Mouse (Mus musculus): ENCODE measurements at regions not wholly inside any gene's neighbourhood (a gene's known extent, or its start where the extent isn't known, plus 50 kb on each side); places are given as distances from the start of the nearest gene placed in this dataset.
A peak's percentile ranks its signal among the peaks of the same experiment; 100 is the strongest.

DNA sequence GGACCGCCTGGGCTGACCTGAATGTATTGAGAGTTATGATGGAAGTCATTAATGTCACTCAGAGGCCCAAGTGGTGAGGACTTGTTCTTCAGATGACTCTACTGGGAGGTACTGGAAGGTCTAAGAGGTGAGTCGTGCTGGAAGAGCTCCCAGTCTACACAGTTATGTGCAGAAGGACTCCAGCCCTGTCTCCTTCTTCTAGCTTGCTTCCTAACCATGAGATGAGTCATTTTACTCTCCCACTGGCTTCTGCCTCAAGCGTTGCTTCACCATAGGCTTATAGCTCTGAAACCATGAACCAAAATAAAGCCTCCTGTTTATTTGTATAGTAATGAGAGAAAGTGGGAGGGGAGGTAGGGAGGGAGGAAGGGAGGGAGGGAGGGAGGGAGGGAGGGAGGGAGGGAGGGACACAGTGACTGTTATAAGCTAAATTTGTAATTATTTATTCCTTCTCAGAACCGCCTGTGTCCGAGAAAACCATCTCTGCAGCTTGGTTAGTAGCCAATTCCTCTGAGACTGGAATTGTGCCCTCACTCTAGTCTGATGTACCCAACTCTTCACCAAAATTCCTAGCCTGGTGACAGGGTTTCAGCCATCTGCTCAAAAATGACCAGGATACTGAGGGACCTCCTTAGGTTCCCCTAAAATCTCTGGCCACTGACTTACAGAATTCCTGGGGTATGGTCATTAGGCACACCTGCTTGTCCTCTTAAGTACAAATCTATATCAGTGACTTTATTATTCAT, 211.6 kb upstream of the Atp2b1 start:
- DNase-seq (ENCODE audit: low spot score): no peak

DNA sequence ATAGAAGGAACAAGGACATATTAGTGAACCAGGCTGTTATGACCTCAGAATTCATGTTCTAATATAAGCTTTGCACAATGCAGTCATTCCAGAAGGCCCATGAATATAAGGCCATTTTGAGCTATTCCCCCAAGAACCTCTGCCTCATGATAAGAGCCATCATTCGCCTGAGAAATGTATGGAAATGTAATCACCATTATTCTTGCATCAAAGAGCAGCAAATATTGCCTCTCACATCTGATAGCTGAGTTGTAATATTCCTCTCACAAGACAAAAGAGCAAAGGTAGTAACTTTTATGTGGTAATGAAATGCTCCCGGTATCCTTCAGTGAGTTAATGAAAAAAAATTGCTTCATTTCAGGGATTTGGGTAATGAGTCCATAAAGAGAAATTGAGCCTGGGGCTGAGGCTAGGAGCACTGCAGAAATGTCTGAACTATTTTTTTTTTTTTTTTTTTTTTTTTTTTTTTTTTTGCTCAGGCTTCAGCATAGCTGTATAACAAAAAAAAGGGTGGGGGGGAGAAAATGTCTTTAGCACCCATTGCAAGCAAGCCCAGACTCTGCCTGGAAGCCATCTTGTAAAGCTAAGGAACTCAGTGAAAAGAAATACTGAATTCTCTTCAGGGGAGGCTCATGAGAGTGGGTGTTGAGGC, 210.4 kb upstream of the Atp2b1 start:
- DNase-seq (ENCODE audit: low spot score): no peak

DNA sequence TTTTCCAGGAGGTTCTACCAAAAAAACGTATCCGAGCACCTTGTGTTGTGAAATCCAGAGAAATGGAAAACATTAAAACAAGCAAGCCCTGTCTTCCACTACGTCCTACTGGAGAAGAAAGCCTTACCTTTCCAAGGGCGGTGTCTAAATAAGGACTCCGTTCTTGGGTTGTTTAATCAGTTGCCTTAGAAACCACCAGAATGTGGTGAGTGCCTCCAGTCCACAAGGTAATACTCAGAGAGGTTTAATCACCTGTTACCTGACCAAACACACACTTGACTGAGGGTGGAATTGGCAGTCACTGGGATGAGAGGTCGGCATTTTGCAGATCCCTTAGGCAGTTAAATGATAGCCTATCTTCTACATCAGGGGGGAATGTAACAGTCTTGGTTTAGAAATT, 209.6 kb upstream of the Atp2b1 start:
- DNase-seq (ENCODE audit: low spot score): no peak

DNA sequence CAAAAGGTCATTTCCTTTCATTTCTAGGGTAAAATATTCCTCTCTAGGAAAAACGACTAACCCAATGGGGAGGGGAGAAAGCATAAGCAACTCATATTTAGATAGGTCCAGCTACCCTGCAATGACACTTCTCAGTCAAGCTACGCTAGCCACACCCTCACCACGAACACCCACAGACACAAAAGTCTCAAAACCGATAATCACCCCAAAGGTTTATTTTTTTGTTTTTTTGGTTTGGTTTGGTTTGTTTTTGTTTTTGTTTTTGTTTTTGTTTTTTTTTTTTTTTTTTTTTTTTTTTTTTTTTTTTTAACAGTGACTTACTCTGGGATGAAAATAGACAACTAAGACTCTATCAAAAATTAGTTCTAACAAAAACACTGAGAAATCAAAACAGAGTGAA, 196.3 kb upstream of the Atp2b1 start:
- no peak for DNase-seq (ENCODE audit: low spot score)

DNA sequence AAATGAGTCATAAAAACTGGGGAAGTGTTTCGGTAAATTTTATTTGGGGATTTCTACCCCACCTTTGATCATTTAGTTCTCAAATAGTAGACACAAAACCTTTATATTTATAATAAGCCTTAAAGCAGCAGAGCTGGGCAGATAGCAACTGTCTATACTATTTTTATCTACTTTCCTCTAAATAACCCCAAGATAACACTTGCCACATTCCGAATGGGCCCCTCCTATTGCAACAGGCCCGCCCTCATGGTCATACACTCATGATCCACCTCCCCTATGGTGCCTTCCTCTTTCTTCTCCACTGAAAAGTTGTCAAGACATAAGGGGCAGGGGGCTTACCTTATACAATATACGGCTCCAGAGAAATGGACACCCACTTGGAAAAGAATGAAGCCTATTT, 195.5 kb upstream of the Atp2b1 start:
- DNase-seq (ENCODE audit: low spot score): no peak

DNA sequence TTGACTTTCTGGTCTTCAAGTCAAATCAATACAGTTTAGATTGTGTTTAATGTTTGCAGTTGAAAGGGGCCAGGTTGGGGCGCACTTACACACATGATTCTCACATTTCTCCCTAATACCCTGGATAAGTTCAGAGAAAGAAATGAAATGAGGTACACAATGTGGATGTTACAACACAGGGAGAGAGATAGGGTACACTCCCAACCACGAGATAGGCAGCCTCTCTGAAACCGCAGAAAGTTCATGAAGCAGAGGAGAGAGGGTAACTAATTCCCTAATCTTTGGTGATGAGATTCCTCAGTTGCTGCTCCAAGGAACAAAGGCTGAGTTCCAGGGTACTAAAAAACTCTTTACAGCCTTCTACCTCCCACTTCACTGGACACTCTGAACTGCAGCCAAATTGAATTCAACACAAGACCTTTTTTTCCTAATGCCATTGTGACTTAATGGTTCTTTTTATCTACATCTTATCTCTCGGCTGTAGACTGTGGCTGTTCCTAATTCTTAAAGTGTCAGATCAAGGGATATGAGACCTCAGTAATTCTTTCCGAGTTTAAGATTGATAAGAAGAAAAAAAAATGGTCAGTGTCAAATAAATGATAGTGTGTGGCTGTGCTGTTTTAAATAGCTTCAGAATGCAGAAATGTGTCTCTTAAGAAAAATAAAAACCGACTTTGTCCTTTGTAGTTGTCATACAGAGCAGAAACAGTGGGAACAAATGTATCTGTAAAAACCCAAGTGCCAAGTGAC, 193.8 kb upstream of the Atp2b1 start:
- DNase-seq (ENCODE audit: low spot score): no peak

DNA sequence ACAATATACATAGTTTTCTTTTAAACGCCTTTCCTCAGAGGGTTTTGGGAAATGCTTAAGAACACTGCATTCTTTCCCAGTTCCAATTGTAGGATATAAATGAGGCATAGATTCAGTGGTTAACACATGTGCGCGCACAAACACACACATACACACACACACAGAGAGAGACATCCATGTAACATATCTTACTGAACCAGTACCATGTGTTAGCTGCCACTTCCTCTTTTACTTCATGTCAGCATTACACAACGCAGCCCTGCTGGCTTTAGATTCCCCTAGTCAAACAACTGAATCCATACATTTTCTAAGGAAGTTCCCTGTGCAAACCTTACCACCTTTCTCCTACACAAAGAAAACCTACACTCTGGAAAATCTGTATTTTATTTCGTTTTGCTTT, 189.1 kb upstream of the Atp2b1 start:
- no peak for DNase-seq (ENCODE audit: low spot score)

DNA sequence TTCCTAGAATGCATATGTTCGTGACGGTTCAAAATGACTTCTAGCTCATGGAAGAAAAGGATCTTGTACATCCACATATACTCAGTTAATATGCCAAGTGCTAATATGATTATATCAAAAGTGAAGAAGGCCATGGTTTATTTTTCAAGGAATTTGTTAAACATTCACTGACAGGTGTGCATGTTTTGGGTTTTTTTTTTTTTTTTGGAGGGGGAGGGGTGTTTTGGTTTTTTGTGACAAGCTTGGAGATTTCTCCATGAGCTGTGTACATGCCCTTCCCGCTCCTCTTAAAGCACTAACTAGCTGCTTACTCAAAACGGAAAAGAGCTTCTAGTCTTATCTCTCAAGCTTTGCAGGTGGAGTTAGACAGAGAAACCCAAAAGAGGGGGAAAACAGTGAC, 187.1 kb upstream of the Atp2b1 start:
- DNase-seq (ENCODE audit: low spot score): no peak

DNA sequence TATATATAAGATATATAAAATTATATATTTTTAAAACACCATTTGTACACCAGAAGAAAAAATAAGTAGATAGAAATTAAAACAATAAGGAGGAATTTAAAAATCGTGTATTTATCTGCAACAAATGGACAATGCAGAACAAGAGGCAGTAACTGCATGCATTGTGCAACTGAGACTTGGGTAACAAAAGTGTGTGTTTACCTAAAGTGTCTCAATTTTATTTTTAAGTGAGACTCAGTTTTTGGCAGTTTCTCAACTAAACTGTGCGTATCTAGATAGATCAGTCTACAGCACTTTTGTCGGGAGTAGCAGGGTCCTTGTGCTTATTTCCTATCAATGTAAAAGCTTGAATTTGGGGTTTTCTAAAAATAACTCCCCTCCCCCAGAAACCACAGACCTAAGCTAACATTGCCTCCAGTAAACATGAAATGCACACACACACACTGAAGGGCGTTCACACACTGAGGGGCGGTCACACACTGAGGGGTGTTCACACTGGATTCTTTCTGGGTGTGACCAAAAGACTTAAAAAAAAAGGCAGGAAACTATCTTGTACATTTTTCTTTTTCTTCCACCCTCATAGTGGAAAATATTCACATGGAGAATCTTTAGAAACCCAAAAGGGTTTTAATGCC, 185.7 kb upstream of the Atp2b1 start:
- no peak for DNase-seq (ENCODE audit: low spot score)

DNA sequence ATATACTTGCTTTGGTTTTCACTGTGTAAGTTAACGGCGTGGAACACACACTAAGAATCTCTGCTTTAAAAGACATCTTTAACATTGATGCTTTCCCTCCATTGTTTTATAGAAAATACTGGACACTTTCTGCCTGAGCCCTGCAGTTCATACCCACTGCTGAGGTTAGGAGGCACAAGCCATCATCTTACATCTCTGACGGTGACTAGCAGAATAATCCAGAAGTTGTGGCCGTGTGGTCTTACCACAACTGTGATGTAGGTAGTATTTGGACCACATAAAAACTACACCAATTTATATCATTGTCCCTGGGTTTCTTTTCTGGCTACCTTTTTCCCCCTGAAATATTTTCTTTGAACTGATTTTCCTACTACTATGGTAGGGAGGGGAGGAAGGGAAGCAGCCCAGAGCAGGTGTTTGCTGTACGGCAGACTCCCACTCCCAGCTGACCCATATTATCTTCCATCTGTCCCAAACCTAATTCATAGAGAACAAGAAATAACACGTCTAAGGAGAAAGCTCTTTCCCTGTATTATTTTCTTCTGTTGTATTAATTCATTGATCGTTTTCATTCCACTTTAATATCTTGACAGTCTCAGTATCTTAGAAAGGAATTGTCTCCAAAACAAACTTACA, 180.1 kb upstream of the Atp2b1 start:
- no peak for DNase-seq (ENCODE audit: low spot score)

DNA sequence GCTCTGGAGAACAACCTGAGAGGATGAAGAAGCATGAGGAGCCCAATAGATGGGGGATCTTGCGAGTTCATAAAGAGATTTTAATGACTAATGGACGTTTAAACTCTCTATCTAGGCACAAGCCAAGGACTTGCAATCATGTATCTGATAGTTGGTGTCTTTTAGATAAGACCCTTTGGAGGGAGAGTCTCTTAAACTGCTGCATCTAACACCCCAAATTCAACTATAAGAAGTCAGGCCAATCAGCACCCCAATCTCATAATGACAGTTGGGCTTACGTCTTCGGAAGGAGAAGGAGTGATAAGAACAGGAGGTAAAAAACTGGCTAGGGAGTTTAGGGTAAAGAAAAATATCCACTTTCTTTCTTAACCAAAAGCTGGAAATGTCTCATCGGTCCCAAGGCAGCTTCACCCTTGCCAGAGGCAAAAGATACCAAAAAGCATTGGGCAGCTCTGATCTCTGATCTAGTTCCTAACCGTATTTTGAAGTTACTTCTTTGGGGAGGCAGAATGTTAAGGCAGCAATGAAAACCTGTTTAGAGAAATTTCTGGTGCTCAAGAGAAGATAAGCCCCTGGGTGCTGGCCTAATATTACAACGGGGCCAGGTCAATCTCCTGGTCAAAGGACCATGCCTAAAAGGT, 173.6 kb upstream of the Atp2b1 start:
- no peak for DNase-seq (ENCODE audit: low spot score)

DNA sequence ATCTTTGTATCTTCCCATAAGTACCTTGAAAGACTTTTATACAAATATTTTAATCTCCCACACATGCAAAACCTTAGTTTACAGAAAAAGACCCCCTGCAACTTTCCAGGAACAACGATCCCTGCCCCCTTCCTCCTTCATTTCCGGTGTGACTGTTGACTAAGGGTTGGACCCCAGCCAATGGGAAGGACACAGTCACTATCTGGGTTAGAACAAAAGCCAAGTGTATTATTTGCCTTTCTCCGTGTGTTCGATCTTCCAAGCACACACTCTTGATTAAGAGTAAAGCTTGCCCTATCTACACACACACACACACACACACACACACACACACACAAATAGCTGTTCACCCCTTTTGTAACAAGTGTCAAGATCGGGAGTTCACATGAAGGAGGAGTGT, 172.8 kb upstream of the Atp2b1 start:
- peak; percentile 19 for DNase-seq (ENCODE audit: low spot score)

DNA sequence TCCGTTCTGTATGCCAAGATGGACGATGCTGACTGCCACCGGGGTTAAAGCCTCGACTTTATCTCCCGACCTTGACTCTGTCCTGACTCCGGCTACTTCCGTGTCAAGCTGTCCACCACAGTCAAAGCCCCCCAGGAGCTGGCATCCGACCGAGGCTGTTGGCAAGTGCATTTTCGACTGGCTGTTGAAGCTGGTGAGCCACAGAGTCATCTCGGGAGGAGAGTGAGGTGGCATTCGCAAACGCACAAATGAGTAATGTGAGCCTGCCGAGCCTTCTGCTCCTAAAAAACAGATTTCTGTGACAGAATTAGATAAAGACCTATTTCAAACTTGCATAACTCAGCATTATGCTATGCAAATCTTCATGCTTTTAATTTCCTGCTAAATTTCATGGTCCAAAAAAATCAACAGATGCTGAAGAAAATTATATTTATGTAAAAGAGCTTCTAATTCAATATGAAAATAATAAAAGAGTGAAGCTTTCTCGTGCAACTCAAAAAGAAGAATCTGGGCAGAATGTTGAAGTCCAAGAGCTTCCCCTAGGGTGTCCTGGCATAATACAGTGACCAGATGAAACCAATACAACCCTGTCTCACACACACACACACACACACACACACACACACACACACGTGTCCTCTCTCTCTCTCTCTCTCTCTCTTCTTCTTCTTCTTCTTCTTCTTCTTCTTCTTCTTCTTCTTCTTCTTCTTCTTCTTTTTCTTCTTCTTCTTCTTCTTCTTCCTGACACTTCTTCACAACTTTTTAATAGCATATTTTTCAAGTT, 171.2 kb upstream of the Atp2b1 start:
- DNase-seq (ENCODE audit: low spot score): no peak

DNA sequence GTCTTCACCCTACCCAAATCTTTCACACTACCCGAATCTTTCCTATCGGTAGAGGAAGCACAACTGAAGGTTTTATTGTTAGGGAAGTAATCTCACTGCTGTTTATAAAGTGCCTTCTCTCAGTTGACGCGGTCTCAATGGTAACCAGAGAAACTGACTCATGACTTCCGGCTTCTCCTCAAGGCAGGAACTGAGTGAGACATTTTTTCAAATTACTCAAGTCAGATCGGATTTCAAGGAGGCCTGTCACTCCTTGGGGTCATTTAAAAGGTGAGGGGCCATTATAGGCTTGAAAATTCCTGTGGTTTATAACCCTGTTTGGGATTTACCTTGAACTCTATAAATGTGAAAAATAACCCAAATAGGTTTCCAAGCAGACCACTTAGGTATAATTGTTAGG, 170.0 kb upstream of the Atp2b1 start:
- DNase-seq (ENCODE audit: low spot score): peak; percentile 46

DNA sequence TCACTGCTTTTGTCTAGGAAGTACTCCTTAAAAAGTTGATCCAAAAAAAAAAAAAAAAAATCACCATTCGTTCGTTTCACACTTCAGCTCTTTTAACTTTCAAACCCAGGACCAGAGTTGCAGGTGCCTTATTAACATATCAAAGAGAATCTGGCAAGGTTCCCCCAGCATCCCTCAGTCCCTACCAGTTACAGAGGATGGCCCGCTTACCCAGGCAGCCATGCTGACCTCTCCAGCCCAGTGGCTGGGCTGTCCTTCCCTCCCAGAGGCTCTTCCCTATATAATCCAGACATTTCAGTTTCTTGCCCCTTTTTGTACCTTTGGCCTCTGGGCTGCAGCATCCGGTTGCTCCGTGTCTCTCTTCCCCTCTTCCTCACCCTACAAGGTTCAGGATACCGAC, 169.5 kb upstream of the Atp2b1 start:
- DNase-seq (ENCODE audit: low spot score): no peak

DNA sequence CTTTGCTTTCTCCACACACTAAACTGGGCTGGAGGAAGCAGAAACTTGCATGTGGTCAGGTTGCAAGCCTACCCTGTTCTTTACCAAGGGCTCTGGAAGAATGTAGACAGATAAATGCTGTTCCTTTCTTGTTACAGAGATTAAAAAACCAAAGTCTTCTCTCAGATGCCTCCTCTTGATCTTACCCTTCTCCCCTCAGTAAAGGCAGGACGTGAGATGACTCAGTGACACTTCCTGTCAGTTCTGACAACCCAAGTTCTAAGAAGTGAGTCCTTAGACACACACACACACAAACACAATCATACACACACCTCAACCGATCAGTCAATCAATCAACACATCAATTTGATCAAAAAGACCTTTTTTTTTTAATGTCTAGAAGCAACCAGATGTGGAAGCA, 168.8 kb upstream of the Atp2b1 start:
- DNase-seq (ENCODE audit: low spot score): no peak

DNA sequence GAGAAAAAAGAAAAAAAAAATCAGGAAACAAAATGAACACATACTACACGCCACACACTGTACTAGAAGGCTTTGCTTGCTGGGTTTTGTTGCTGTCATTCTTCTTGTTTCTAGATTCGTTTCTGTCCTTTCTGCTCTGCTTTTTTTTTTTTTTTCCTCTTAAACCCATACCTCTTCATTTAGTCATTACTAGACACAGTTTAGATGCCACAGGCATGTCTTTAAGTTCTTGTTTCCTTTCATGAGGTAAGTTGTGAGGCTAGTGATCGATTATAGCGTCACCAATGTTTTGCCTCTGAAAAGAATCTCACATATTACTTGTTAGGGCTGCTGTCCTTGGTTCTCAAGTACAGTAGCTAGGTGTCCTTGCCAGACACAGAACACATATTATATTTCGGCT, 168.3 kb upstream of the Atp2b1 start:
- no peak for DNase-seq (ENCODE audit: low spot score)

DNA sequence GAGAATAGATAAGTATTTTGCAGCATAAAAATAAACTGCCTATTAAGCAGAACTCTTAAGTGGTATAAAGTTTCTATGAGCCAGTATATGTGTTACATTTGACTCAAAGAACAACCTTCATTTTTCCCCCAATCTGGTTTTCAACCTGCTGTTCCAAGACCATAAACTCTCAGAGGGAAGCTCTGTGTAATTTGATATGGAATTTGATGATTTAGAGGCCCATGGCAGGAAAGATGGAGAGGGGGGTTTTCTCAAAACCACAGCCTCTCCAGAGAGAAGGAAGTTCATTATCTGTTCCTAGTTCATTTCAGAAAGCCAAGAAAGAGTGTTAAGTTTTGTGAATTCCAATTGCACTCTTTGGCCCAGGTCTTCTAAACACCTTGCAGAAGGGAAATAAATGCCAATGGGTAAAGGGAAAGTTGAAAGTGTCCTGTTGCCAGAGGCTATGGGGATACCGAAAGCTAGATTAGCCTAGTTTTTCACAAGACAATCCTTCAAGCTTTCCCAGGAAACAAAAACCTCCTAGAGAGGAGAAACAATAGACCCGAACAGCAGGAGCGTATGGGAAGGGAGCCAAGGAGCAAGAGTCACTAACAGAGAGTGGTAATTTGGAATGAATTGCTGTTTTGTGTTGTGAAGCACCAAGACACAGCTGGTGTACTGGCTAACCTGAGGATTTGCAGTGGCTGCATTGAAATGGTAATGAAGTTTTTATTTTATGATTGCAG, 165.2 kb upstream of the Atp2b1 start:
- DNase-seq (ENCODE audit: low spot score): no peak

DNA sequence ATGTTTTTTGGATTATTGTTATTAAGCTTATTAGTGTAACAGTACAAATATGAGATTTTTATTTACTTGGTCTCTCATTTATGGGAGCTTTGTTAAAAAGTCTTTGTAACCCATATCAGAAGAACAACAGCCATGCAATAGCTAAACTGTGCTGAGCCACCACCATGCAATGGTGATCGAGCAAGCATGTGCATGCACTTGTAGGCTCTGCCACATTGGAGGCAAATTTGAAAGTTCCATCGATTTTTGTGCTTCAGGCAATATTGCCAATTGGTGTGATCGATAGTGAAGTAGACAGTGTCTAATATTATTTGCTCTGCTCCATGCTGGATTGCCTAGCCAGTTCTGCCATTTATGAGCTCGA, 164.6 kb upstream of the Atp2b1 start:
- no peak for DNase-seq (ENCODE audit: low spot score)
